Mouse (Mus musculus) C2C12 (cell line): ENCODE results near the gene Bcl6.

Source experiments
- CTCF ChIP-seq: IDR thresholded peaks from one replicate; pipeline ENCODE4 v1.5.1; 2011; ENCODE audit not compliant: control insufficient read depth, insufficient read depth, insufficient read length
- MAX ChIP-seq: IDR thresholded peaks from one replicate; pipeline ENCODE4 v1.6.1; 2011; ENCODE audit warnings: mild to moderate bottlenecking, control low read depth
- MYOD1 ChIP-seq: IDR thresholded peaks from one replicate; pipeline ENCODE4 v1.6.1; 2011; ENCODE audit warnings: low read depth; ENCODE audit not compliant: control insufficient read depth, insufficient read length
- MYOG ChIP-seq: IDR thresholded peaks from one replicate; pipeline ENCODE4 v1.6.1; 2011; ENCODE audit not compliant: control insufficient read depth, insufficient read length; ENCODE audit errors: extremely low read depth
- USF1 ChIP-seq: IDR thresholded peaks from one replicate; pipeline ENCODE4 v1.6.1; 2011; ENCODE audit warnings: low read depth, mild to moderate bottlenecking, control low read depth, moderate library complexity

- TF ChIP-seq CTCF (no peak), MYOD1 (no peak), USF1 (no peak), MAX (no peak), MYOG (no peak)
Measured at GRCm38 (mm10) chr16:24034450-24034849, 45.8 kb upstream of the Bcl6 start.
